Mouse (Mus musculus): Measurements from ENCODE around the gene Hnrnpc.
"Not testable (repeated sequence)": the region's sequence is repeated elsewhere in the genome, so short reads cannot be mapped to it uniquely, and the experiment has no call there.

The Hnrnpc gene

DNA sequence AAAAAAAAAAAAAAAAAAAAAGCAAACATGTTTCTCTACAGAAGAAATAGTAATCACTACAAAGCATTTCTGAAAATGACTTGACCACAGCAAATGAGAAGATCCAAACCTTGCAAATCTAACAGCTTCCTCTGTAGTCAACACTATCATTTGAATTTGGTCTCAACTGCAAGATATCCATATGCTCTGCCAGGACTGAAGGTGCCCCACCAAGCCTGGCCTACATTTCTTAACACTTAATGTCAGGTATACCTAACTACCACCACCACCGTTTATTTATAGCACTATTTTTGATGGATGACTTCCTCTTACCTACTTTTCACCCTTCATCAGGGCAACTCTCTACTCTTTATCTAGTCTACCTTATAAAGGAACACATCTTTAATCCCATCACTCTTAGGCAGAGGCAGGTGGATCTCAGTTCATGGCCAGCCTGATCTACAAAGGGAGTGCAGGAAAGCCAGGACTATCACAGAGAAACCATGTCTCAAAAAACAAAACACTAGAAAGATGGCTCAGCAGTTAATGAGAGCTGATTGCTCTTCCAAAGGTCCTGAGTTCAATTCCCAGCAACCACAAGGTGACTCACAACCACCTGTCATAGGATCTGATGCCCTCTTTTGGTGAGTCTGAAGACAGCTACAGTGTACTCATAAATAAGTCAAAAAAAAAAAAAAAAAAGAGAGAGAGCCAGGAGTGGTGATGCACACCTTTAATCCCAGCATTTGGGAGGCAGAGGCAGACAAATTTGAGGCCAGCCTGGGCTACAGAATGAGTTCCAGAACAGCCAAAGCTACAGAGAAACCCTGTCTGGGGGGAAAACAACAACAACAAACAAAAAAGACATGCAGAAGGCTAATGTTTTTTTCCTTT lies 2.3 kb downstream of the Hnrnpc start:
- DNase-seq (ENCODE audit: low spot score) = no peak

DNA sequence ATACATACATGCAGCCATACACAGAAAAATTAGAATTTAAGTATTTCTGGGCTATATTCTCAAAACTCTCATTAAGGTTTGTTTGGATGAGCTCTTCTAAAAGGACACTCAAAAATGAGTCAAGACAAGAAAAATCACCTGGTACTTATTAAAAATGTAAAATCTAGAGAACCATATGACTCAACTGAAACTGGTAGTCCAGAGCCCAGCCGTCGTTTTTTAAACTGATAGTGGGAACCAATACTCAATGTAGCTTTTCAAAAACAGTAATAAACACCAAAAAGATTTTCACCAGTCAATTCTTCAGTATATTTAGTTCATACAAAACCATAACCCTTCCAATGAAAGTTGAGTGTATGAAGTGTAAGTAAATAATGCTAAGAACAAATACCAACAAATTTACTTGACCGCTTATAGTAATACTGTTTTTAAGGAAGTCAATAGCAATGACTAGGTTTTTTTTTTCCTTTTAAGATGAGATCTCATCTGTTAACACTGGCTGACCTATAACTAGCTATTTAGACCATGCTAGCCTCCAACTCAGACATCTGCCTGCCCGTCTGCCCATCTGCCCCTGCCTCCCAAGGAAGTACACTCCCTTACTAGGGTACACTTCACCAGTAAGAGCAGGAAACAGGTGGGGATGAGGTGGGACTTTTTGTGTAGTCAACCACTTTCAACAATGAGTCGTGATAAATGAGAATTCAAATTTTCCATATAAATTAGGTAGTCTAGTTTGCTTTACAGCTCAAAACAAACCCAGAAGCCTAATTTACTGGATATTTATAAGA lies 3.5 kb downstream of the Hnrnpc start:
- DNase-seq (ENCODE audit: low spot score) = no peak

DNA sequence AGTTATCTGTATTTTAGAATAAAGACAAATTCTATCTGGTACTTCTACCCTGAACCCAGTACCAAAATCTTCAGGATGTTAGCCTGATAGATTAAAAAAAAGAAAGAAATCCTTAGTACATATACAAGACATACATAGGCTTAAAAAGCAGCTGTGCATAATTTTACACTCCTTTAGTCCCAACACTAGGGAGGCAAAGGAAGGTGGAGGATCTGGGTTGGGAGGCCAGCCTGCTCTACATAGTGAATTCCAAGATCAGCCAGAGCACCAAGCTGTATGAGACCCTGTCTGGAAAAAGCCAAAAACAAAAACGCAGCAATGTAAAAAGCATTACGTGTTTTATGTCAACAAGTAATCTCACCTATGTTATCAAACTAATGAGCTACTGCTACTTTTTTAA lies 4.3 kb downstream of the Hnrnpc start:
- no peak for DNase-seq (ENCODE audit: low spot score)

DNA sequence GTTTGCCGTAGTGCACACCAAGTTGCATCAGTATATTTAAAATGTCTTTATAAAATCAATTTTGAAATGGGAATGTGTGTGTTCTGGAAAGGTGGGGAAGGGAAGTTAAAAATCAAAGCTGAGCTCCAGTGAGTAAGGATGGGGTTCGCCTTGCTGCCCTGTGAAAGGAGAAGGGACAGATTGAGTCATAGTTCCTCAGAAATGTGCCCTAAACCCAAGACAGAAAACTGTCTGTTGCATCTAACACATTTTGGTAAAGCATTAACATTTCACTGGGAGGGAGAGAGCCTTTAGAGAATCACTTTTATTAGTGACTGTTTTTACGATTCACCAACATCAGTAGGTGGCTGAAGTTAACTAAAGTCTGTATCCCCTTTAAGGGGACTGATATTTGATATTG lies 5.4 kb downstream of the Hnrnpc start:
- DNase-seq (ENCODE audit: low spot score) = not testable (repeated sequence)

DNA sequence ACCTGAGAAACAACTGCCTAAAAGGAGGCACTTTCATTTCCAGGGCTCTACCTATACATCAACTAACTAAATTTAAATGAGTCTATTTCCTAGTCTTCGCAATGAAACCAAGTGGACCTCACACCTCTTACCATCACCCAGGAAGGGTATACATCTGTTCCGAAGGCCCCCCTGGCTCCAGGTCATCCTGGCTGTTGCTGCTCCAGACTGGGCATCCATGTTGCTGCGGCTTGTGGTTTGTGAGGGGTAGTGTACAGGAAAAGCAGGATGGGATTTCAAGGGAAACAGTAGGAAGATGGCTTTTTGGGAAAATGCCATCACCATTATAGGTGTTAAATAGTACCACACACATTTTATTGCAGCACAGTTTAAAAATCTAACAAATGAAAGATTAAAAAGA lies 6.6 kb downstream of the Hnrnpc start:
- not testable (repeated sequence) for DNase-seq (ENCODE audit: low spot score)

DNA sequence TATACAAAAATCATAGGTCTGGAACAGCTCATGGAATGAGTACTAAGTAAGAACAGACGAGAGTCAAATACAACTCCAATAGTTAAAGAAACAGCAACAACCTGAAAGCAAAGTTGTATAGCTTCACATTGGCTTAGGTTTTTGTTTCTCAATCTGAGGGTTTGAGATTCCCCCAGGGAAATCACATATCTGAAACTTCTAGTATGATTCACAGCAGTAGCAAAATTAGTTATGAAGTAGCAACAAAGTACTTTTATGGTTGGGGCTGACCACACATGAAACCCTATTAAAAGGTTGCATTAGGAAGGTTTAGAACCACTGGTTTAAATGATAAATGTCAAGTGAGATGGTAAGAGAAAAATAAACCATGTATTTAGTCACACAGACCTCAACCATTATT lies 9.3 kb downstream of the Hnrnpc start:
- no peak for DNase-seq (ENCODE audit: low spot score)

DNA sequence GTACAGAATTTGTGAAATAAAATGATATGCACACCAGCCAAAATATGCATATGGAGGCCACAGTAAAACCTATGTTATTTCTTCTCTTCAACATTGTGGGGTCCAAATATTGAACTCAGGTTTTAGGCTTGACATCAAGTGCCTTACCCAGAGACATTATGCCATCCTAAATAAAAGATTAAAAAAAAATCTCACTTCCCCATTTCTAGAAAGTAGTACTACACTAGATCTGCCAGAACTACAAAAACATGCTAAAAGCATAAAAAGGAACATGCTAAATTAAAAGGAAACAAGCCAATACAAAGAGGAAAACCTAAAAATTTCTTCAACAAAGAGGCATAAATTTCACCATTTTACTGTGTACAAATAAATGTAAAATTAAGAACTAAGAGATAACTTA lies 20.7 kb downstream of the Hnrnpc start:
- no peak for DNase-seq (ENCODE audit: low spot score)

DNA sequence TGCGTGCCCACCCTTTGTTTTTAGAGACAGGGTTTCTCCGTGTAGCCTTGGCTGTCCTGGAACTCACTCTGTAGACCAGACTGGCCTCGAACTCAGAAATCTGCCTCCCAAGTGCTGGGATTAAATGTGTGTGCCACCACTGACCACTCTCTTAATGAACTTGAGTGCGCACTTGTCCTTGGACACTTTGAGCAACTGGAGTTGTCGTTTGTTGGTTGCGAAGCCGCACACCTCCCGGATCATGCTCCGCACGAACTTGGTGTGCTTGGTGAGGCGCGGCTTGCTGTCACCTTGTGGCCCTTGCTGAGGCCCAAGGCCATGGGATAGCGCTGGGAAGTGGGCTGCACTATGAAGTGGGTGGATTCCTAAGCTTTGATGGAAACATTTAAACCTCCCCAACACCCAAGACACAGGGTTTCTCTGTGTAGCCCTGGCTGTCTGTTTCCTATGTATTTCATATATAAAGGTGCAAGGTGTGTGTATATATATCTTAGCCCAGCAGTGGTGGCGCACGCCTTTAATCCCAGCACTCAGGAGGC lies 32.2 kb downstream of the Hnrnpc start:
- DNase-seq (ENCODE audit: low spot score) = no peak

DNA sequence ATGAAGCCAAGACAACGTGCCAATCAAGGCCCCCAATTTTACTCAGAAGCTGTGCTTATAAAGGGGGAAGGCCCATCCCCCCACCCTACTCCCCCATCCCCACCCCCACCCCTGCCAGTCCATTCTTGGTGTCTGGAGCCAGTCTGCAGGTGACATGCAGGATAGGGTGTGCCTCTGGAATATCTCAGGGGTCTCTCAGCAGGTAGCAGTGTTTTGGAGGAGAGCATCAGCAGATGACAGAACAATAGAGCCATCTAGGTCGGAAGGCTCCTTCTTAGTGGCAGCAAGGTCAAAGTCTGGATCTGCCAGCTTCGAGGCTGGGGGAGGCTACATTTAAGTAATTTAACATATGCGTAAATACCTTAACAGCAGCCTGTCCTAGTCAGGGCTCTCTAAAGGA lies 37.7 kb downstream of the Hnrnpc start:
- DNase-seq (ENCODE audit: low spot score) = no peak

DNA sequence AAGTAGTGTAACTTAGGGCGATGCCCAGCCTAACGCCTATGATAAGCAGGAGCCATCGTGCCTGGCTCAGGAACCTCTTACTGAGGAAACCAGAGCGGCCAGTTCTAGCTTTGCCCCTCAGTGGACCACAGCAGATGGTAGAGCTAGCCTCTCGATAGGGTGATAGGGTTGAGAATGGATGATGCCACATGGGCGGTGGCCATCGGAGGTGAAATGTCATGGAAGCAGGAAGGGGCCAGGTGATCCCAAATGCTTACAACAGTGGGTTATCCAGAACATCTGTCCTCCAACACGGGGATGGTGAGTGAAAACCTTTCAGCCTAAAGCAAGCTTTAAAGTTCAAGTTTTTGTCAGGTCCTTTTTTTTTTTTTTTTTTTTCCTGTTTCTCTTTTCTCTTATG lies 42.0 kb downstream of the Hnrnpc start:
- no peak for DNase-seq (ENCODE audit: low spot score)

DNA sequence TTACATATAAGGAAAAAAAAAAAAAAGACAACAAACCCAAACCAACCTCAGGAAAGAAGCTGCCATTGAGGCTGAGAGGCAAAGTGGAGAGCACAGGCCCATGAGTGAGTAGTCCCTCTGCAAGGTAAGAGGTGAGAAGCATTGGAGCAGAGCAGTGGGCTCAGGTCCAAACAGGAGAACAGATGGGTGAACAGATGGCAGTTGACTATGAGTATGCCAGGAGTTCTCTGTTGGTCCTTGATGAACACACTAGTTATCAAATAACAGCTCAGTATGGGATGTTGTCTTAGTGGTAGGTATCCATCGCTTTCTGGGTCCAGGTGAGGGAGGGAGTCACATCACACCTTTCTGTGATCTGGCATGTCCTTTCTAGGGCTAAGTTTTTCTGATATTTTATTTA lies 43.0 kb downstream of the Hnrnpc start:
- DNase-seq (ENCODE audit: low spot score) = no peak

DNA sequence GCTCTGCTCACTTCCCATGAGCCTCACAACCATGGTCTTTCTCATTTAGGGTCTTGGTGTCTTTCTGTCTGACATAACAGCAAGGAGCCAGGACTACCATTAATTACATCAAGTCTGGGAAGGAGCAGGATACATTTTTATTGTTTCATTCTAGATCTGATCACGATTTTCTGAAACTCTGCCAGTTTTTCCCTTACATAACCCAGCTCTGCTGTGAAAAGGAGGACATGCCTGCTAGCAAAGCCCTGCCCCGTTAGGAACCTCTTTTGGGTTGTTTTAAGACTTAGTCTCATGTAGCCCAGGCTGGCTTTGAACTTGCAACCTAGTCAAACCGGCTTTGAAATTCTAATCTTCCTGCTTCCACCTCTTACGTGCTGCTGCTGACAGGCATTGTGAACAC lies 43.8 kb downstream of the Hnrnpc start:
- DNase-seq (ENCODE audit: low spot score) = no peak

DNA sequence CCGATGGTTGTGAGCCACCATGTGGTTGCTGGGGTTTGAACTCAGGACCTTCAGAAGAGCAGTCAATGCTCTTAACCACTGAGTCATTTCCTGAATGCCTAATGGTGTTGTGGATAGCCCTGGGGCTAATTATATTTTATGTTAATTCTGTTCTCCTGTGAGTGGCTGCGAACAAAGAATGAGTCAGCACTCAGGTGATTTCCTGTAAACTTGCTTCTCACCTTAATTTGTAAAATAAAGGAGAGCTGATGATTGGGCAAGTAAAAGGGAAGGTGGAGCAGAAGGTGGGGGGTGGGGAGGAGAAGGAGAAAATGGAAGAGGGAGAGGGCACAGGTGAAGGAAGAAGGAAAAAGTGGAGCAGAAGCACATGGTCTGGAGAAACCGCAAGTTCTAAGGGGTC lies 51.1 kb downstream of the Hnrnpc start:
- not testable (repeated sequence) for DNase-seq (ENCODE audit: low spot score)

DNA sequence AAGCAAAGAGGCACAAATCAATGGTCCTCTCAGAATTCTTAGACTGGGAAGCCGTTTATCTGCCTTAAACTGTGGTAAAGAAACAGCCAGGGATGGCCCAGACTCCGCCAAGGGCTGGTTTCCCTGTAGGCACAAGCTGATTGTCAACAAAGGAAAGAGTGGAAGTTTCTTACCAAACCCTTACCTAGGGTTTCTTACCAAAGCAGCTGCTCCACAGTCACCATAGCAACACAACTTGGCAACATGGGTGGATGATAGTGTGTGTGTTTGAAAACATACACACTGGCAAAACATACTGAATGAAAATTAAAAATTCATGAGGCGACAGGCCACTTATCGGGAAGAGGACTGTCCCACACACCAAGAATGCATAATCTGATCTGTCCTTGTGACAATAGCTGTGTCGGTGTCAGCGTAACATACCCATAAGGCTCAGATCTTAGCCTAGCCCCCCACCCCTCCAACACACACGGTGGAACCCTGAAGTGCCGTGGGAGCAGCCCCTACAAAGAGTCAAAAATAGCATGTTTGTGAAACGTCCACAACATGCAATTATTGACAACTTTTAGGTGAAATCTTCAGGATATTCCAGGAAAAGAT lies 57.8 kb downstream of the Hnrnpc start:
- no peak for DNase-seq (ENCODE audit: low spot score)

DNA sequence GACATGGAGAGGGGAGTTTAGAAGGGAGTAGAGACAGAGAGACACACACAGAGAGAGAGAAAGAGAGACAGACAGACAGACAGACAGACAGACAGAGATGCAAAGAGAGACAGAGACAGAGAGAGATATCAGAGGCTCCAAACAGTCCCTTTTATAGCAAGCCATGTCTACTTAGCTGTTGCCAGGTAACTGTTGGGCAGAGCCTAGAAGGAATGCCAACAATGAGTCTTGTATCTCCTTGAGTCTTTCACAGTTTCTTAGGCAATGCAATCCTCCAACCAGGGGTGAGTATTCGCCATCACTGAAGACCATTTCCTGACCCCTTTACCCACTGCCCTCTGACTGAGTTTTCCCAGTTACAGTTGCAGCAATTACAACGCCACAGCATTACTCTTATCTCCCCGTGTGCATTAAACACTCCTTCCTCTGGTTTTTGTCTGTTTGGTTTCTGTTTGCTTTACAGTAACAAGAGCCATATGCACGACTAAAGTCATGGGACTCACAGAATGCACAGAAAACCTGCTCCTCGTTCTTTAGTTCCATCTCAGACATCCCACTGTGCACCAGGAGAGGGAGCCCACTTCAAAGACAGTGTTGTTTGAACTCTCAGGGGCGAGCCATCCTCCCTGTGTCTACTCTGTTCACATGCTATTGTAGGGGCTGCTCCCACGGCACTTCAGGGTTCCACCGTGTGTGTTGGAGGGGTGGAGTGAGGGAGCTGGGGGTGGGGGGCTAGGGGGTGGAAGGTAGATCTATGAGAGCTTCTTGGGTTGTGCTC lies 58.7 kb downstream of the Hnrnpc start:
- DNase-seq (ENCODE audit: low spot score) = peak; percentile 56

DNA sequence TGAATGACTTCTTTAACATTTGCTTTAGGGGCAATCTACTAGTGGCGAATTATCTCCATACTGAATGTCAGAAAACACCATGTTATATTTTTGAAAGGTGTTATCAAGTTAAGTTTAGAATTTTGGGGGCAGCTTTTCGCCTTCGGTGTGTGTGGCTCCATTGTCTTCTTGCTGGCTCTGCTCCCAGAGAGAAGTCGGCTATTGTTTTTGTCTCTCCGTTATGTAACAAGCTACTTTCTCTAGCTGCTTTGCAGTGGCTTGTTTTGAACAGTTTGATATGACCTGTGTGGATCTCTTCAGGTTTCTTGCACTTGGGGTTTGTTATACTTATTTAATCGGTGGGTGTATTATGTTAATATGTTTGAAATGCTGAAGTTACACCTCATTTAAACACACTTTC lies 60.4 kb downstream of the Hnrnpc start:
- DNase-seq (ENCODE audit: low spot score) = no peak

DNA sequence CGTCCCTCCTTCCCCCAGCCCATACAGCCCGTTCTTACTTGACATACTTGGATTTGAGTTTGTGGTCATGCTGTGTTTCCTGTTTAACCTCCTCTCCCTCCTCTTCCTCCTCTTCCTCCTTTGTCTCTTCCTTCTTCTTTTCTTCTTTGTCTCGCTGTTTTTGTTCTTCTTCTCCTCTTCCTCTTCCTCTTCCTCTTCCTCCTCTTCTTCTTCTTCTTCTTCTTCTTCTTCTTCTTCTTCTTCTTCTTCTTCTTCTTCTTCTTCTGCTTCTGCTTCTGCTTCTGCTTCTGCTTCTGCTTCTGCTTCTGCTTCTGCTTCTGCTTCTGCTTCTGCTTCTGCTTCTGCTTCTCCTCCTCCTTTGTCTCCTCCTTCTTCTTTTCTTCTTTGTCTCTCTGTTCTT lies 61.5 kb downstream of the Hnrnpc start, which contains the start of gene Olfr221:
Gene Olfr221 (minus strand): TSS at position 101 of the 400 bp plus-strand sequence.
- DNase-seq (ENCODE audit: low spot score) = not testable (repeated sequence)

DNA sequence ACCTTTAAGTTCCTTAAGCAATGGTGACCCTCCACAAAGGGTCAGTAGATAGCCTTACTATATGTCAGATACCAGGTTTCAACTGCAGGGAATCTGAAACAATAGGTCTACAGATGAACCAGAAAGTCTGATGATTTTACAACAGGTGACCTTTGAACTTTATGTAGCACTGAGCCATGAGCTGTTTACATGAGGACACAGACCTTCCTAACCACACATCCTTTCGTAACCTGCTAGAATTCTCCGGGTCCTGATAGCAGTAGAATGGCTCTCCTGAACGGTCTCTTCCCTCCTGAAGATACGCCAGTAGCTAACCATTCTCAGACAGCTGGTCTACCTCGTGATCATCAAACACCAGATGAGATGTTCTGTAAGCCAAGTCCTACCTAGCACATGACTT lies 64.5 kb downstream of the Hnrnpc start:
- no peak for DNase-seq (ENCODE audit: low spot score)

DNA sequence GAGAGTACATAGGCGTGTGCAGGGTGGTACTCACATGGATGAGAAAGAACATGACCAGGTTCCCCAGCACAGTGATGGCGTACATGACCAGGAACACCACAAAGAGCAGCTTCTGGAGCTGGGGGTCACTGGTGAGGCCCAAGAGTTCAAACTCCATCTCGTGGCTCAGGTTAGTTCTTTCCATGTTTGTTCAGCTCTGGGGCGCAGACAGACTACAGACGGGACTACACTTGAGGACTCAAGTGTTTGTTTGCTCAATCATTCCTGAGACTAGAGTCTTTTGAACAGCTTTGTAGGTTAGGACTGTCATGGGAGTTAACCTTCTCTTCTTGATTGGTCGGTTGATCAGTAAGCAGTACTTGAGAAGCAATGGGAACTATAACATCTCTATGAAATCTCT lies 67.9 kb downstream of the Hnrnpc start:
- no peak for DNase-seq (ENCODE audit: low spot score)

DNA sequence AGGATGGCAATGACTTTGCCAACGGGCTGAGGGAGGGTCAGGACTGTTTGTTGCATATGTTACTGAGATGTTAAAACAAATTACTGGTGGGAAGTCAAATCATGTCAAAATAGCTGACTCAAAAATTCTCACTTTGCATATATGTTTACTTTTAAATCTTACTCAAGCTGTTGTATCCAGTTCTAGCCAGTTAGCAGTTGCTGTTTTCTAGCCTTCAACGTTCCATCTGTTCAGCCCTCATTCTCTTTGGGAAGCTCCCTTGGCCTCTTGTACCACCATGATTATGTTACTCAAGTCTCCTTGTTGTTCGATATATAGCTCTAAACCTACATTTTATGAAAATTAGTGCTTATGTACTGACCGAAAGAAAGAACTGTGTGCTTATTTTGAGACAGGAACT lies 77.5 kb downstream of the Hnrnpc start:
- no peak for DNase-seq (ENCODE audit: low spot score)

DNA sequence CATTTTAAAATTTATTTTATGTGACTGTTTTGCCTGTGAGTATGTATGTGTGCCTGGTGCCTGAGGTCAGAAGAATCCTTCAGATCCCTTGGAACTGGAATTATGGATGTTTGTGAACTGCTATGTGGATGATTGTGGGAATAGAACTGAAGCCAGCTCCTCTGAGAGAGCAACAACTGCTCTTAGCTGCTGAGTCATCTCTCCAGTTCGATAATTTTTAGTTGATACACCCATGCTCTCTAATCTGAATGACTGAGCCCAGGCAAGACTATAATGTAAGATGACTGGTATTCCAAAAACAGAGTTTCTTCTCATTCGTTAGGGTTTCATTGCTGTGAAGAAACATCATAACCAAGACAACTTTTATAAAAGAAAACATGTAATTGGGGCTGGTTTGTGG lies 79.7 kb downstream of the Hnrnpc start:
- no peak for DNase-seq (ENCODE audit: low spot score)

Data from MN1 (cell line).